Mouse (Mus musculus) MEL (cell line): ENCODE measurements around the gene Elavl2. TPM values are rescaled to one million over a fixed set of nuclear protein-coding genes. Genes with fewer than 3 reads are reported as not detected.

Source experiments
- DNase-seq: peaks from one replicate; pipeline ENCODE4 v3.0.0; 2011; ENCODE audit warnings: low read depth, low spot score
- H3K27ac ChIP-seq: 2 replicates; pipeline ENCODE4 v1.5.1; 2012; ENCODE audit warnings: low read depth, mild to moderate bottlenecking, control low read depth, low read length, moderate library complexity; ENCODE audit not compliant: control insufficient read depth
- H3K27me3 ChIP-seq, 2 experiments: fragments of 150-350 bp in 1 of 2; sonication (generic) in 1 of 2; 2 replicates each; pipeline ENCODE4 v1.6.1; 2012; ENCODE audit warnings: low read length in 2 of 2, mild to moderate bottlenecking in 2 of 2, improper control_type of control experiment in 1 of 2, moderate library complexity in 1 of 2; ENCODE audit not compliant: insufficient read depth in 2 of 2, control insufficient read depth in 1 of 2
- H3K36me3 ChIP-seq, 2 experiments: 2 replicates each; pipeline ENCODE4 v1.6.1; 2012 to 2014; ENCODE audit warnings: low read length in 2 of 2, improper control_type of control experiment in 1 of 2, inconsistent platforms in 1 of 2, mild to moderate bottlenecking in 1 of 2; ENCODE audit not compliant: insufficient read depth in 2 of 2, control insufficient read depth in 1 of 2
- H3K4me1 ChIP-seq, 2 experiments: fragments of 150-350 bp in 1 of 2; sonication (generic) in 1 of 2; 2 replicates each; pipeline ENCODE4 v1.6.1; 2012; ENCODE audit warnings: low read length in 2 of 2, improper control_type of control experiment in 1 of 2, mild to moderate bottlenecking in 1 of 2; ENCODE audit not compliant: insufficient read depth in 2 of 2, control insufficient read depth in 1 of 2
- H3K4me3 ChIP-seq, 2 experiments: fragments of 150-350 bp in 1 of 2; sonication (generic) in 1 of 2; 2 replicates each; pipeline ENCODE4 v1.5.1; 2012; ENCODE audit warnings: low read depth in 2 of 2, low read length in 2 of 2, mild to moderate bottlenecking in 2 of 2, moderate library complexity in 2 of 2, control low read depth in 1 of 2, improper control_type of control experiment in 1 of 2; ENCODE audit not compliant: control insufficient read depth in 1 of 2, insufficient read depth in 1 of 2
- H3K79me2 ChIP-seq: 2 replicates; pipeline ENCODE4 v1.6.1; 2012; ENCODE audit warnings: mild to moderate bottlenecking, low read length, moderate library complexity; ENCODE audit not compliant: control insufficient read depth, poor library complexity, insufficient read depth
- H3K9ac ChIP-seq: 2 replicates; pipeline ENCODE4 v1.6.1; 2012; ENCODE audit warnings: low read depth, mild to moderate bottlenecking, control low read depth, low read length, moderate library complexity; ENCODE audit not compliant: control insufficient read depth, poor library complexity, severe bottlenecking
- H3K9me3 ChIP-seq: fragments of 150-350 bp; sonication (generic); replicated peaks from 2 replicates; pipeline ENCODE4 v1.6.1; 2012; ENCODE audit warnings: mild to moderate bottlenecking, low read length, improper control_type of control experiment, moderate library complexity; ENCODE audit not compliant: insufficient read depth
- MXI1 ChIP-seq: IDR thresholded peaks from 2 replicates; pipeline ENCODE4 v1.6.1; 2011; ENCODE audit warnings: mild to moderate bottlenecking, low read depth, low read length, improper control_type of control experiment
- NELFE ChIP-seq: IDR thresholded peaks from 2 replicates; pipeline ENCODE4 v1.6.1; 2011; ENCODE audit warnings: low read depth, low read length, improper control_type of control experiment
- NRF1 ChIP-seq: IDR thresholded peaks from 2 replicates; pipeline ENCODE4 v1.6.1; 2014; ENCODE audit warnings: low read depth, mild to moderate bottlenecking, inconsistent platforms, low read length, improper control_type of control experiment, moderate library complexity; ENCODE audit not compliant: poor library complexity, insufficient read depth, severe bottlenecking
- RAD21 ChIP-seq: IDR thresholded peaks from 2 replicates; pipeline ENCODE4 v1.6.1; 2011; ENCODE audit warnings: mild to moderate bottlenecking, low read depth, low read length, improper control_type of control experiment
- RCOR1 ChIP-seq: IDR thresholded peaks from 2 replicates; pipeline ENCODE4 v1.6.1; 2012; ENCODE audit warnings: low read depth, mild to moderate bottlenecking, inconsistent platforms, low read length, improper control_type of control experiment
- SMC3 ChIP-seq: IDR thresholded peaks from 2 replicates; pipeline ENCODE4 v1.6.1; 2011; ENCODE audit warnings: low read depth, low read length, improper control_type of control experiment
- USF2 ChIP-seq, 2 experiments: IDR thresholded peaks; 2 replicates each; pipeline ENCODE4 v1.6.1; 2011 to 2012; ENCODE audit warnings: improper control_type of control experiment in 2 of 2, low read length in 2 of 2, borderline replicate concordance in 1 of 2, inconsistent platforms in 1 of 2, low read depth in 1 of 2, mild to moderate bottlenecking in 1 of 2; ENCODE audit not compliant: insufficient read depth in 1 of 2
- ZNF384 ChIP-seq: IDR thresholded peaks from 2 replicates; pipeline ENCODE4 v1.6.1; 2012; ENCODE audit warnings: low read depth, mild to moderate bottlenecking, inconsistent platforms, low read length, improper control_type of control experiment
- polyA plus RNA-seq, 2 experiments: library from polyadenylated mRNA; stranded (reverse) in 1 of 2; unstranded in 1 of 2; fragments of >175 nt in 1 of 2; fragments of >200 nt in 1 of 2; gene quantifications; 2 replicates each; pipeline versions ENCODE4 v1.2.1 to v1.2.4; 2012; ENCODE audit warnings: low replicate concordance in 2 of 2, low read depth in 1 of 2; ENCODE audit not compliant: insufficient read length in 2 of 2, insufficient read depth in 1 of 2, missing spikeins in 1 of 2
- total RNA-seq: library from RNA; depleted of rRNA; stranded (reverse); fragments of 300-350 nt; gene quantifications from 2 replicates; pipeline ENCODE4 v1.2.3, GENCODE M21; 2012

The Elavl2 gene
- total and polyA plus RNA-seq, 3 experiments = not detected

- Histone ChIP-seq H3K4me1 (no peaks in the 10 kb centered on the region), H3K9ac (no peak overlapping the region), H3K9me3 (no peaks in the 10 kb centered on the region), H3K27ac (no peak overlapping the region), H3K79me2 (no peaks in the 10 kb centered on the region), H3K4me3 (no peak overlapping the region), H3K36me3 (no peaks in the 10 kb centered on the region), H3K27me3 (no peaks in the 10 kb centered on the region)
- TF ChIP-seq USF2 (IDR thresholded peaks at IDR 0.05; ENCODE audit: borderline replicate concordance in 1 of 2, insufficient read depth in 1 of 2, low read depth in 1 of 2, low read length in 2 of 2) (no peak), NRF1 (no peak), NELFE (no peak), RCOR1 (no peak), SMC3 (no peak), RAD21 (no peak), ZNF384 (no peak), MXI1 (no peak)
- DNase-seq = no peak
These were observed 191.9 kb downstream of the Elavl2 start for GRCm38 (mm10) chr4:91208415-91209292.
